Mouse (Mus musculus): ENCODE measurements around the gene Odf3l2.

The Odf3l2 gene

GRCm38 (mm10) chr10:79625398-79625797, 20.1 kb downstream of the Odf3l2 start:
- no peak for DNase-seq

GRCm38 (mm10) chr10:79623950-79624349, 21.6 kb downstream of the Odf3l2 start:
- no peak for DNase-seq

GRCm38 (mm10) chr10:79616376-79616775, 29.2 kb downstream of the Odf3l2 start:
- no peak for DNase-seq

DNA sequence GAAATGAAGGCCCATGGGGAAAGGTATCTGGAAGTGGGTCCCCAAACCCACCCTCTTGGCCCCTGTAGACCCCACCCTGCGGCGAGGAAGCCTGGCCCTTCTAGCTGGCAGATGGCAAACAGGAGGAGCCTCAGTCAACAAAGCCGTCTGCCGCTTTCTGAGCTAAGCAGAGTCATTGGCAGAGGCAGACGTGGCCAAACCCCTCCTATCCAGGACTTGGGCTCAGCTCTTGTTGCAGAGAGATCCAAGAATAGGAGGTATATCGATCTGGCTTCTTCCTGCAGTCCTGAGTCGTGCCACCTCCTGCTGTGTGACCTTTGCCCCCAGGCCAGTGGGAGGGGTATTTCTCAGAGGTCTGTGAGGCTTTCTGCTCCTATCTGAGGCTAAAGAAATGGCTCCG, 29.7 kb downstream of the Odf3l2 start:
- DNase-seq, result peak; percentile 58

DNA sequence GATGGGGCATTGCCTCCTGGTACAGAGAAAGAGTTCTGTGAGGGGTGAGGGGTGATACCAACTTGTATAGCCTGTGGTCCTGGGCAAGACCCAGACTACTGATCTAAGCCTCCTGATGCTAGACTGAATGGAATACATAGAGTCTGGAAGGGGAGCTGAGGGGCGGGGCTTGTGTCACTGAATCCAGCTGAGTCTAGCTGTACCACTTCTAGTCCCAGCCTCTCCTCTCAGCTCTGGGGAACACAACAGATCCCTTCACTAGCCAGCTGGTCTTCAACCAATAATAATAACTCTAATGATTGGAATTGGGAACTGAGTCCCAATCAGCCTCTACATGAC, 31.3 kb downstream of the Odf3l2 start:
- DNase-seq, result no peak

- peak; percentile 82 for DNase-seq
Observed at GRCm38 (mm10) chr10:79613578-79614304, 31.8 kb downstream of the Odf3l2 start, which contains the start of gene C2cd4c. Gene C2cd4c, minus strand, starts transcription at chr10:79614025.

DNA sequence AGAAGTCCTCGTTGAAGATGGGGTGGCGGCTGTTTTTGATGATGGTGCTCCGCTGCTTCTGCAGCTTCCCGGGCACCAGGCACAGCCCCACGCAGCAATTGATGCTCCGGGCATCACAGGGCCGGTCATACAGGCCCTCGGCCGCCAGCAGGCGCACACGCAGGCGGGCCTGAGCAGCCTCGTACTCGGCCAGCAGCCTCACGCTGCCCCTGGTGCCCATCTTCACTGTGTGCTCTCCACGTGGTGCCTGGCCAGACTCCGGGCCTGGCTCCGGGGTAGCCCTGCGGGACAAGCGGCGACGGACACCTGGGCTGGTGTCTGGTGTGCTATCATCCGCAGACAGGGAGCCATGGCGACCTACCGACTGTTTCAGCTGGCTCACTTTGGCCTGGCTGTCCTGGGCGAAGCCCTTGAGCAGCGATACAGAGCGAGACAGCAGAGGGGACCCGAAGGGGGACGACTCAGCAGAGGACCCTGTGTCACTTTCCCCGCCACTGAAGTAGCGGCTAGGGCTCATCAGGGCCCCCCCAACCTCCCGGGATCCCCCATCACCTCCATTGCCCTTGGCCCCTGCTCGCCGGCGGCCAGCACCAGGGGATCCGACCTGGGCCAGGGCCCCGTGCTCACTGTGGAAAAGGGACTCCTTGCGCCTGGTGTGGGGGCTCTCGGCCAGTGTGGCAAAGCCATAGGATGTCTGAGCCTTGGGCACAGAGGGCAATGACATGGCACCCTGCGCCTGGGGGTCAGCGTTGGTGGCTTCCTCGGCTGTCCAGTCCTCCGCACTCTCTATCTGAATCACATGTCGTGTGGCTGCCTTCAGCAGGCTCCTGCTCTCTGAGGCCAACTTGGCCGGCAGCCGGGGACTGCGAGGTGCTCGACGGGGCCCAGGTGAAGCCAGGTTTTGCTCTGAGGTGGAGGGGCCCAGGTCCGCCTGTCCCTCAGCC, 33.1 kb downstream of the Odf3l2 start:
- no peak for DNase-seq

GRCm38 (mm10) chr10:79611296-79611695, 34.2 kb downstream of the Odf3l2 start:
- DNase-seq, result no peak

DNA sequence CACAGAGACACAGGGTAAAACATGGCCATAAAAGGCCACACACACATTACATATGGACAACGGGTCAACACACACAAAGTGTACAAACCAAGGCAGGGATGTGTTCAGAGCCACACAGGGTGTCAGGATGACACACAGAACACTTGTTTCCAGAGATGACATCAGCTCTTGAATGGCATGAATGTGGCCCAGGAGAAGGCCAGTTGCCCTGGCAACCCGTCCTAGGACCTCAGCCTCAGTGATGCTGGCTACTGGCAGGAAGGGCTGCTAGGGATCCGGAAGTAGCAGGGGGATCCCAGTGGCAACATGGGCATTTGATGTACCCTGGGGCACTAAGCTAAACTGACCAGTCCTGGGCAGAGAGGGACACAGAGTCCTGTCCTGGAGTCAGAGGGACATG, 36.3 kb downstream of the Odf3l2 start:
- DNase-seq, result no peak

DNA sequence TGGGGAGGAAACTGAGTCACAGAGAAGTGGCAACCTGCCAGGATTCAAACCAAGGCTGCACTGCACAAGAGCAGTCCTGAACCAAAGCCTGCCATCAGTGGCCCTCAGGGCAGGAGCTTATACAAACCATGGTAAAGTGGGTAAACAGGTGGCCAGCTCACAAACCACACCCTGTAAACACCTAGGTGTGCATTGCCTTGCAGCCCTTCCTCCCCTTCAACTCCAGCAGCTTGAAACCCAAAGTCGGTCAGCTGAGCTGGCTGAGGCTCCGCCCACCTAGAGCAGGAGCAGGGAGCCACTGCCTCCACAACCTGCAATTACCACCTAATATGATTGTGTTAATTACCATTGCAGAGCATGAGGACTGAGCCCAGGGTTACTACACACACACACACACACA, 37.6 kb downstream of the Odf3l2 start:
- no peak for DNase-seq

- no peak for DNase-seq
Observed at GRCm38 (mm10) chr10:79606537-79606936, 39.0 kb downstream of the Odf3l2 start.

GRCm38 (mm10) chr10:79597936-79598230, 47.7 kb downstream of the Odf3l2 start:
- no peak for DNase-seq

- no peak for DNase-seq
Observed at GRCm38 (mm10) chr10:79597051-79597935, 48.2 kb downstream of the Odf3l2 start.

GRCm38 (mm10) chr10:79595590-79595929, 50.0 kb downstream of the Odf3l2 start:
- DNase-seq, result no peak

DNA sequence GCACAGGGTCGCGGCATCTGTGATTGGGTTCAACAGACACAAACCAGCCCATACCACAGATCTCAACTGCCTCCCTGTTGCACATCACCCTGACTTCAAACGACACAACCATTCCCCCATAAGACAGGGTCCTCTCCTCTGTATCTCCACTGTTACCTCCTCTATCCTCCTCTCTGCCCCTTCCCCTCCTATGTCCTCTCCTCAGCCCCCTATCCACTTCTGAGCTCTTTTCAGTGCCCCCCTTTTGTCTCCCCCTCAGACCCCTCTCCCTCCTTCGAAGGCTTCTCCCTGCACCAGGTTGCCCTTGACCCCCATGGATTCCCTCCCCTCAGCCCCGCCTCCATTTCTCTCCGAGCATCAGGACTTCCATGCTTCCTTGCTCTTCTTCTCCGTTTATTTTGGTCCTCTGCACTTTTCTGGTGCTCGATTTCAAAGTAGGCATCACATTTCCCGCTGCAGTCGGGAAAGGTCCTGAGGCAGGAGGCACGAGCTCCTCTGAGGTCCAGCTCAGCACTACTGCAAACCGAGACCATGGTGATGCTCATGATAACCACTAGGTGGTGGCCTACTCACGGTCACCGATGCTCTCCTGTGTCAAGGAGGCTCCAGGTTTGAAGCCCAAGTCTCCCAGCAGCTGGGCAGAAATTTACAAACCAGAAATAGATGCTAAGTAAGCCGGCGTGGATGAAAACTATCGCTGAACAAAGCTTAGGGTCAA, 50.5 kb downstream of the Odf3l2 start:
- DNase-seq, result peak; percentile 75

- no peak for DNase-seq
Observed at GRCm38 (mm10) chr10:79594111-79594510, 51.4 kb downstream of the Odf3l2 start.

DNA sequence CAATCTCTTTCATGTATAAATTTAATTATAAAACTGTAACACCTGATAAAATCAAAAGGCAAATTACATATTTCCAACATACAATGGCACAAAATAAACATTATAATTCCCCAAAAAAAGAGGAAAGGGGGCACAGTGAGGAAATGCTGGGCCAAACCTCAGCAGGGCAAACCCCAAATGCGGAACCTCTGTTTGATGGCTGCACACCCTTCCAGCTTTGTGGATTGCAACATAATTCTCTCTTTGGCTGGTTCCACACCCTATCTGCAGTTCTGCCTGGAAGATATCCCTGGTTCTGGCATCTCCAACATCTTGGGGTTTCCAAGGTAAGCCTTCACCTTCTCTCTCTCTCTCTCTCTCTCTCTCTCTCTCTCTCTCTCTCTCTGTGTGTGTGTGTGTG, 54.8 kb downstream of the Odf3l2 start:
- no peak for DNase-seq

Measured in cerebellum, adult 9-10 months (tissue).